Mouse (Mus musculus) left cerebral cortex, postnatal 25 days (tissue): ENCODE results near the gene Bud13. TPM values are rescaled to one million over a fixed set of nuclear protein-coding genes. Genes with fewer than 3 reads are reported as not detected.

ENCODE experiments used
- DNase-seq, 2 experiments: peaks; one replicate each; pipeline ENCODE4 v3.0.0; 2022; ENCODE audit warnings: low spot score in 2 of 2, mixed read lengths in 1 of 2
- intact Hi-C: fragments of 180-260 bp; cut with DNase I; formaldehyde crosslinking; loops from one replicate; pipeline ENCODE4 v1.15.1; 2025
- total RNA-seq, 2 experiments: library from RNA; stranded (reverse); gene quantifications; 2 replicates each; pipeline ENCODE4 v1.2.3; 2021

Bud13 gene
- 10 to 100 TPM; 11.2 to 11.5 TPM for total RNA-seq

DNA sequence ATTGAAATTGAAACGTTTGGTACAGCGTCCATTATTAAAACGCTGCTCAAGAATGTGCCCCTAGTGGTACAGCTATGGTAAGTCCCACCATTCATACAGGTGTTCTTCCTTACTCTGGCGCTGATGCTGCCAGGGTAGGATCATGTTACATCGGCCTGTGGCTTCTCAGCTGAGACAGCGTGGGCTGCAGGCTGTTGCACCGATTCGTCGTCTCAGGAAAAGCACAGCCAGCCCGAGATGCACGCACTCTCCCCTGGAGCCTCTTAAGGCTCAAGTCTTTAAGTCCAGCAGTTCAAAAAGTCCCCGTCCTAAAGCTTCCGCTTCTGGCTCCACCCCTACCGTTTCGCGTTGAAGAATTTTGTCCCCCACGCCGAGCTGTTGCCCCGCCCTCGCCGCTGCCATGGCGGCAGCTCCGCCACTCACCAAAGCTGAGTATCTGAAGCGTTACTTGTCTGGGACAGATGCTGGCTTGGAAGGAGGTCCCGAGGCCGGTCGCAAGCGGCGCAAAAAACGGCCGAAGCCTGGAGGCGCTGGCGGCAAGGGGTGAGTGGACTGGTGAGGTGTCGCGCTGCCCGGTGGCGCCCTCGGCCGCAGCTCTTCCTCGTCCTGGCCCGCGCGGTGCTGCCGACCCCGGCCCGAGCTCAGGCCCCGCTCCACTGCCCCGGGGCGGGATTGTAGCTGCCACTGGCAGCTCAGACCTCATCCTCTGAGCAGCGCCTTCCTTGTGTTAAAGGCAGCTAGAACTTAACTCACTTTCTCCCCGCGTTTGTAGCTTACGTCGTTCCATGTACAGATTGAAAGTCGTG is at the start of gene Bud13:
Bud13 (plus strand) TSS at position 378 of the 806 bp plus-strand sequence.
- intact Hi-C loops = no loop called here
- DNase-seq = peak; percentile 86 to 92

DNA sequence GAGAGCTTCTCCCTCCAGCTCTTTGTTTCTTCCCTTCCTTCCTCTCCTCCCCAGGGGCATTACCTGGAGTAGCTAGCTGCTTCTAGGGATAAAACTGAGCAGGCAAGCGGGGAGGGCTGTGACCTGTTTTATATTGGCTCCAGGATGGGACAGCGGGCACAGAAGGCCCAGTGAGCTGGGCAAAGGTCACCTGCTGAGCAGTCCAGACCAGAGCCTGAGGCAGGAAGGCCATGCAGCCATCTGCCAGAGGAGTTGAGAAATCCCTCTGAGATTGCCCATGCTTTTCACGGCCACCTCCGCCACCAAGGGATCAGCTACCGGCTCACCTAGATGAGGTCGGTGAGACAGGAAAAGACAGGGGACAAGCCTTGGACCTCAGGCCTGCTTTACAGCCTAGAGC is 47.6 kb upstream of the Bud13 start:
- DNase-seq = no peak
- intact Hi-C loops = no loop called here

DNA sequence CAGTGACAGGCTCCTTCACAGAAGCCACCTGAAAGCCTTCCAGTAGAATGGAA is 47.4 kb upstream of the Bud13 start, which contains the start of gene Apoc3:
Apoc3 (minus strand) TSS at position 41 of the 53 bp plus-strand sequence.
- intact Hi-C loops = no loop called here
- no peak for DNase-seq

DNA sequence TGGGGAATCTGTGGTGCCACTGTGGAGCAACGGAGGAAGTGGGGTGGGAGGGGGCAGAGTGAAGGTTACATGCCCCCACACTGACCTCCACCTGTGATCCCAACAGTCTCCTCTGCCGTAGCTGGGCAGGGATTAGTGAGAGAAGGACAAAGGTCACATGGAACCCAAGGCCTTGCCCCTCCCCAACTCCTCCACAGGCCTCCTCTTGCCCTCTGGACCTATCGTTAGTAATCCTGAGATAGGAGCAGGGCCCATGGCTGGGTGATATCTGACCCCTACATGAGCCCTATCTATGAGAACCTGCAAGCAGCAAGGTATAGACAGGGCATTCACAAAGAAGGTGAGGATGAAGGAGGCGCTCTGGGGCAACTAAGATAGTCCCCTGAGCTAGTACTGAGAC is 47.2 kb upstream of the Bud13 start:
- DNase-seq = no peak
- intact Hi-C loops = no loop called here

DNA sequence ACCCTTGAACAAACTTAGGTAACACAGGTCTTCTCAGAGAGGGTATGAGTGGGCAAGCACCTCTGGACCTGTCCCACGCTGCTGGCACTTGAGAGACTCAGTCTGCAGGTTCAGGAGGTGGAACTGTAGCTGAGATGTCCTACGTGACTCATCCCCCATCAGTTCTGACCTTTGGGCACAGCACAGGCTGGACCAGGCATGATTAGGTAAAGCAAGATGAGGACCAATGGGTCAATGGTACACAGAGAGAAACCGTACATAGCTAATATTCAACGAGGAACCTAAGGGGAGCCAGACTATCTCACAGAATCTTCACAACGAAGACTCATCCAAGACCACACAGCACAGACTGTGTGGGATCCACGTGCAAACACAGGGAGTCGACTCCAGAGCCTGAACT is 44.0 kb upstream of the Bud13 start:
- intact Hi-C loops = no loop called here
- no peak for DNase-seq

DNA sequence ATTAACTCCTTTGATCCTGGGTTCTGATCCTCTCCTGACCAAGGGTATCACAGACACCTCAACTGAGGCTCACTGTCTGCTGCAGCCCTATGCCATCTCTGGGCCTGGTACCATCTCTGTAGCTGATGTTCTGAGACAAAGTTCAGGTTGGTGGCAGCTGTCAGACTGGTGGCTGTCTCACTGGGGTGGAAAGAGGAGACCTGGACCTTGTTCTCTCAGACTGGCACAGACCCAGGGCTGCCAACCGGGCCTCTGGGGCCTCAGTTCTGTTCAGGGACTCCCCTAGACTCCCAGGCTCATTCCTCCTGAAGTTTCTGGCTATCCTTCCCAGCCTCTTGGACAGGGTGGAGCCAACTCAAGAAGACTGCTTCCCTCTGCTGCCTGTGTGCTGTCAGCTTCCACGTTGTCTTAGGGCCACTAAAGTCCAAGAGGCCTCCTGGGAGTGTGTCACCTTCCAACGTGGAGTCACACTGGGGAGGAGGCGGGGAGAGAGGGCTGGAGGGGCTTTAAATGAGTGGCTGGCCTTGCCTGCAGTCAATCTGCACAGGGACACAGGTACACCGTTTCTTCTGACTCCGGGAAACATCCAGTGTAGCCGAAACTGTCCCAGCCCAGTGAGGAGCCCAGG is 42.2 kb upstream of the Bud13 start, which contains the start of gene Apoa4:
Apoa4 (plus strand) TSS at position 171 of the 628 bp plus-strand sequence.
- intact Hi-C loops = no loop called here

DNA sequence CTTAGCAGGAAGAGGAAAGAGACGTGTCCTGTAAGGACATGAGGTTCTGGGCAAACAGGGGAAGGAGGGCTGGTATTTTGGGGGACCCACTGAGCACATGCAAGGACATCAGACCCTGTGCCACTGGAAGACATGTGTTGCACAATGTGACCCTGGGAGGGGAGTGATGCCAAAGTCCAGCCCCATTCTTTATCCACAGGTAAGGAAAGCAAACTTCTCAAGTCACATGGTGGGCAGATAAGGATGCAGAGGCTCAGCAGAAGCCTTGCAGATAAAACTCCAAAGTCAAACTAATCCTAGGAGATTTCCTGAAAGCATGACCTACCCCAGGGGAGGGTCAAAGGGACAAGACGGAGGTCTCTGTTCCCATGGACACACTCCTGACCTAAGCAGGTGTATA is 41.0 kb upstream of the Bud13 start:
- intact Hi-C loops = no loop called here
- DNase-seq = no peak

More for the DNA sequence above, 42.2 kb upstream of the Bud13 start, which contains the start of gene Apoa4:
- no peak for DNase-seq

DNA sequence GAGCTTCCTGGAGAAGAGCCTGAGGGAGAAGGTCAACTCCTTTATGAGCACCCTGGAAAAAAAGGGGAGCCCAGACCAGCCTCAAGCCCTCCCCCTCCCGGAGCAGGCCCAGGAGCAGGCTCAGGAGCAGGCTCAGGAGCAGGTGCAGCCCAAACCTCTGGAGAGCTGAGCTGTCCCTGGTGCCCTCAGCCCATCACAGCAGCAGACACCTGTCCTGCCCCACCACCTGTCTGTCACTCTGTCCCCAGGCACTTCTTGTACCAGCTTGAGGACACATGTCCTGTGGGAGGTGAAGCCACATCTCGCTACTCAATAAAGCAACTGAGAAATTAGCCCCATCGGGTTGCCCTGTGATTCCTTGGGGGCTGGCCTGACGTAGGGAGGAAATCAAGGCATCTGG is 39.7 kb upstream of the Bud13 start:
- intact Hi-C loops = no loop called here
- no peak for DNase-seq

DNA sequence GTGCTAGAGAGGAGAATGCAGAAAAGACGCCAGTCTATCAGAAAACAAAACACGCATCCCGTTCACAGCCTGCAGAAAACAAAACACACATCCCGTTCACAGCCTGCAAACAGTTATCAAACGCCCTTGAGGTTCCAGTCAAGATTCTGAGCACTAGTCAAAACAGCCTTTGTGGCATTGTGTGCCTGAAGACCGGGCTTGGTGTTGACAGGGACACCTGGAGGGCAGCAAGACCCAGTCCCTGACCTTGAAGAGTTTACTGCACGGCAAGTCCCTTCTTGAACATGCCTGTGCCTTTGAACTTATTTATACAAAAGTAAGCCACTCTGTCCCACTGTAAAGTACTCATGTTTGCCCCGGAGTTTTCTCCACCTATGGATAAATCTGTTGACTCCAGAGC is 39.2 kb upstream of the Bud13 start:
- intact Hi-C loops = no loop called here

DNA sequence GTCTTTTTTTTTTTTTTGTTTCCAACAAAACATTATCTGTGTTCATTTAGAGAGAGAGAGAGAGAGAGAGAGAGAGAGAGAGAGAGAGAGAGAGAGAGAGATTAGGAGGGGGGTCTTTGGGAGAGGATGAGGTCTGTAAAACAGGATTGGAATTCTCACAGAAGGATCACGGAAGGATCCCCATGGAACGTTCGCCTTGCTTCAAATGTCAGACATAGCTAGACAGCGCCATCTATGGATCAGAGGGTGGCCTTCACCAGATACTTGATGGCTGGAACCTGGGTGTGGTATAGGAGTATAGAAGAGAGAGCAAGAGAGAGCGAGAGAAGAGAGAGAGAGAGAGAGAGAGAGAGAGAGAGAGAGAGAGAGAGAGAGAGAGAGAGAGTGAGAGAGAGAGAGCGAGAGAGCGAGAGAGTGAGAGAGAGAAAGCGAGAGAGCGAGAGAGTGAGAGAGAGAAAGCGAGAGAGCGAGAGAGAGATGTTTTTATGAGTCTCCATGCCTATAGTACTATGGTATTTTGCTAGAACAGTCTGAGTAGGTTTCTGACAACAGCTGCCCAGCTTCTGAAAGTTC is 36.0 kb upstream of the Bud13 start:
- intact Hi-C loops = loop anchor here (1.0 kb wide), 1 partner anchor 244 kb away; no protein-coding TSS in a partner anchor
- peak; percentile 53 to 80 for DNase-seq

More for the DNA sequence above, 39.2 kb upstream of the Bud13 start:
- DNase-seq = no peak

DNA sequence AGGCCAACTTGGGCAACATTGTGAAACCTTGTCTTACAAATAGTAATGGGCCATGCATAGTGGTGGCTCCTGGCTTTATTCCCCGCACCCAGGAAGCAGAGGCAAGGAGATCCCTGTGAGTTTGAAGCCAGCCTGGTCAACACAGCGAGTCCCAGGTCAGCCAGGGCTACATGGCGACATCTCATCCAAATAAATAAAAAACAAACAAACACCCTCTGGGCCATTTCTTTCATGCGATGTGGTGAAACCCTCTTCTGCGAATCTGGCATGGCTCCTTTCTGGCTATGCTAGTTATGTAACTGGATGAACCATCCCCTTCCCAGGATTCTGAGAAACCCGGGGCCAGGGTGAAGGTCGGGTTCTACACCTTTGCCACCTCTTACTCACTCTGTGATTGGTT is 26.6 kb upstream of the Bud13 start:
- no peak for DNase-seq
- intact Hi-C loops = no loop called here

DNA sequence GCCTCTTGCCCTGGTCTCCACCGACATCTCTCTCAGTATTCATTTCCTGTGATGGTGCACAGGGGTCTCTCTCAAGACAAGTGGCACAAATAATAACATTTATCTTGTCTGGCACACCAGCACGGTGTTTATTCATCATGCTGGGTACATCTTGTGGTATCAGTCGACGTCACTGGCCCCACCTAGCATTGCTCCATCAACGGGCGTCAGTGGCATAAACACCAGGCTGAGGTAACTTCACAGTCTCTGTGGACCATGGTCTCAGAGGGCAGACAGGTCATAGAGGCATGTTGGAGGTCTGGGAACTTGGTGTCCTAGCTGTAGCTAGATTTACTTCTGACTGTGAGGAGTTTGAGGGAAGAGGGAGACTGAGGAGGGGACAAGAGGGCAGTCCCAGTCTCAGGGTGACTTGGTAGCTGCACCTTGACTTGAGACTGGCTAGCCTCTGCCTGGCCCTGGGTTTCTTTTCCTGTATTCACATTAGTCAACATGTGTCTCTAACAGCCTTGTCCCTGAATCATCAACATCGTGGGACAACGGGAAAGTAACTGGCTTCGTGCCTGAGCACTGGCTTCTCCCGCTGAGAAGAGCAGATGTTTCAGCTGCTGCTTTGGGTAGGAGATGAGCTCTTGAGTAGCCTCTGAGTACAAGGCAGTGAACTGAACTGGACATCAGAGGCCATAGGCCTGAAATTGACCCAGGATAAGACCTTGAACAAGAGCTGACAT is 26.0 kb upstream of the Bud13 start:
- DNase-seq = no peak
- intact Hi-C loops = no loop called here

DNA sequence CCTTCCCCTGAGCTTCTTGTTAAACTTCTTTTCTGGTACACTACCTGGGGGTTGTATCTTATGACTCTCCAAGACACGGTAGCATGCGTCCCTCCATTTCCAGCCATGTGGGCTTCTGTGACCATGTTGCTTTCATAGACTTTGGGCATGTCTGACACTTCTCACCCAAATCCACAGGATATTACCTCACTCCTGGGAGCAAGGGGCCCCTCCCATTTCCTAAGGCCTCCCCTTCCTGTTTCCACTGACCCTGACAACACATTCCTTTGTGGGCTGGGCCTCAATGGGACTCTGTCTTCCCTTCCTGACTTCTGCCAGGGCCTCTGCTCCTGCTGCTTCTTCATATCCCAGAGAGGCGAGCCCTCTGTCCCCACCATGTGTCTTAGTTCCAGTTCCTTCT is 25.3 kb upstream of the Bud13 start:
- intact Hi-C loops = no loop called here
- DNase-seq = no peak

DNA sequence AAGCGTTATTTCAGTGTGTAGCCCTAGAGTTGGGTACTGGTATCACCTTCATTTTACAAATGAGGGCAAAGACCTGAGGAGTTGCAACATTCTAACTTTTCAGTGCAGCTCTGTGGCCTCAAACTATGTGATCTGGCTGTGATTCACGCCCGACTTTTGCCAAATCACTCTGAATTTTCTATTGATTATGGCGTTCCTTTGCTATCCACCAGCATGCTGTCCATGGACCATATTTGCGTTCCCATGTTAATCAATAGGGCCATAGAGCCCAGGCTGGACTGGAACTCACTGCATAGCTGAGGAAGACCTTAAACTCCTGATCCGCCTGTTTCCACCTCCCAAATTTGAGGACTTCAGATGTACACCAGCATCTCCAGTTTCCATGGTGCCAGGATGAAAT is 23.7 kb upstream of the Bud13 start:
- intact Hi-C loops = no loop called here
- DNase-seq = no peak

DNA sequence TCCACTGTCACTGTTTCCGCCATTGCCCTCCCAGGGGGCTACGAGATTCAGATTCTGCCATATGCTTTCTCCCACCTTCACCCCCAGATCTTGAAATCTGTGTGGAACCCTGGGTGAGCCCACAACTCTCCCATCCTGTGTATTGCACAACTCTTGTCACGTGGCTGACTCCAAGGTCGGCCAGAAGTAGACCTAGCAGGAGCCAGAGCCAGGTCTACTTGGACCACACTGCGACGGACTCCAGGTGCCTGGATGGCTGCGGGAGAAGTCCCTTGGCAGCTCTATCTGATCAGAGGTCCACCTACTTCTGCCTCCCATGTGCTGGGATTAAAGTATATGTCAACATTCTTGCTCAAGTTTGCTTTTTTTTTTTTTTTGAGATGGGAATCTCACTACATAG is 21.7 kb upstream of the Bud13 start:
- DNase-seq = no peak
- intact Hi-C loops = no loop called here

DNA sequence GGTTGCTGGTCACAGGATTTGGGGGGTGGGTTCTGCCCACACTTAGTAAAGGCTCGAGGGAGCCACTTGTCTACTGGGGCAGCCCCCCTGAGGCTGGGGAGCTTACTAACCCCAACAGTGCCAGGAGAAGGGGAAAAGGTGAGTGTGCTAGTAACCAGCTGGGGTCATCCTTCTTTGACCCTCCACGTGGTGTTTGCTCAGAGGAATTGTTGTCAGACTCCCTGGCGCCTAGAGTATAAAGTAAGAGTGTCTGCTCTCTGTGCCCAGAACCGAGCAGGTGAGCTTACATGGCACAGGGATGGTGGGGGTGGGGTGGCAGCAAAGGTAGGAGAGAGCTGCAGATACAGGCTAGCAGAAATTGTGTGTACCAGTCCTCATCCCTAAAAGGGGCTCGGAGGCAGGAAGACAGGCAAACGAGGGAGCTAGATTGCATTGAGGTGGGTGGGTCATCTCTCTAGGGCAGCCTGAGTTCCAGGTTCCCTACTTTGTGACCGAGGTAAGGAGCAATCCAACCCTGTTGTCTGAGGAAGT is 14.4 kb upstream of the Bud13 start, which contains the start of gene Apoa5:
Apoa5 (plus strand) TSS at position 291 of the 531 bp plus-strand sequence.
- intact Hi-C loops = no loop called here
- DNase-seq = no peak

DNA sequence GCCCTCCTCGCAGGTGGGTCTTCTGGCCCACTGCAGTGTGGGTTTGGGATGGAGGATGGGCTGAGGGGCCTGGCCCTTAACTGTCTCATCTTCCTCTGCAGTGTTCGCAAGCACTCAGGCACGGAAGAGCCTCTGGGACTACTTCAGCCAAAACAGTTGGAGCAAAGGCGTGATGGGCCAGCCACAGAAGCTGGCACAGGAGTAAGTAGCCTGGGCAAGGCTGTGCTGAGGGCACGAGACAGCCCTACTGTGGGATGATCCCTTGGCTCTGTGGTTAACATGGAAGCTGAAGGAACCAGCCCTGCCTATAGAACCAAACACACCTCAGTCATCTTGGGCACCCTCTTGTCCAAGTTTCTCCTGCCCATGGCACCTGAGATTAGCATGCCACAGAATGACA is 13.7 kb upstream of the Bud13 start:
- intact Hi-C loops = no loop called here
- no peak for DNase-seq

DNA sequence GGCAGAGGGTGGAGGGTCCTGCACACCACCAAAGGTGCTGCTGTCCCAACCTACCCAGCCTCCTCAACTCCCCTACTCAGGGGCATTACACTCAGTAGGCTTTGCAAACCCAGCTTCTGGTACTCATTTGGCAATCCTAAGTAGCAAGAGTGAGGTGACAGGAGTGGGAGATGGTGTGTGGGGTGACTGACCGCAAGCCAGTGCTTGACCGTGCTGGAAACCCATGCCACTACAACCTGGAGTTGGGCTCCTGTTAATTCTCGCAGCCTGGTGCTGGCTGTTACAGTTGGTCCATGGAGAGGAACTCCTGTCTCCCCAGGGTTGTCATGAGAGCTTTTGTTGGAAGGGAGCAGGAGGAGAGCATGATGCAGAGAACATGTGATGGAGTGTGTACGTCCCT is 12.0 kb upstream of the Bud13 start:
- intact Hi-C loops = no loop called here
- no peak for DNase-seq

DNA sequence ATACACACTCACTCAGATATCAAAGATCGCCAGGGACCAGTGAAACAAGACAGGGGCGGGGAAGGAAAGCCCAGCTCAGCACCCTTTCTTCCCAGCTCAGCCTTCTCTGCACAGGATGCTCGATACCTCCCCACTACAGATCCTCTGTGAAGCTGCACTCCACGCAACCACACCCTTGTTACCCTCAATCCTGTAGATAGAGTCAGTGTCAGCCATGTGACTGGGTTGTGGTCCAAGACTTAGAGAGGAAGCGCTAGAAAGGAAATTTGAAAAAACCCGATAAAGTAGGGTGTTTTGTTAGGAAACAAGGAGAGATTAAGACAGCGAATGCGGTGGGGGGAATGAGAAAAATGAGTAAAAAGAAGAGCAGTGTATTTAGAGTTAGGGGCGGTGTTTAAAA is 10.7 kb upstream of the Bud13 start:
- intact Hi-C loops = no loop called here

DNA sequence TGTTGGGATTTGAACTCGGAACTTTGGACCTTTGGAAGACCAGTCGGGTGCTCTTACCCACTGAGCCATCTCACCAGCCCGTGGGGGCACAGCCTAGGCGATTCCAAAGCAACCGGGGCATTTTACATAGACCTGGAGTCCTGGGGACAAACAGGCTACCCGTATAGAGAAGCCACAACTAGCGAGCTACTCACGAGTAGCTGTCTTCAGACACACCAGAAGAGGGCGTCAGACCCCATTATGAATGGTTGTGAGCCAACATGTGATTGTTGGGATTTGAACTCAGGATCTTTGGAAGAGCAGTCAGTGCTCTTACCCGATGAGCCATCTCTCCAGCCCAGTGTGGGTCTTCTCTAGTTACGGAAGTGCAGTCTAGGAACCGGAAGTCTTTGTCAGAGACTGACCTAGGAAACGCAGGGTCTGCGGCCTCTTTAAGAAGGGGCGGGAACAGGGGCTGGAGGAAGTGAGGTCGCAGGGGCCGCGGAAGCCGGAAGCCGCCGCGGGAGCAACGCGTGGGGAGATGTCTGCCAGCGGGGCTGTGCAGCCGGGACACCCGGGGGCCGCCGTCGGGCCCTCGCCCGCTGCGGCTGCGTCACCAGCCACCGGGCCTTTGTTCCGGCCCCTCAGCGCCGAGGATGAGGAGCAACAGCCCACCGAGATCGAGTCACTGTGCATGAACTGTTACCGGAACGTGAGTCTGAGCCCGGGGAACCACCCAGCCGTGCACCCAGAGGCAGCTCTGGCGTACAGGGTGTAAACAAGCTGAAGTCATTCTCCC is 9.9 kb upstream of the Bud13 start, which contains the start of gene Zpr1:
Zpr1 (plus strand) TSS at position 388 of the 778 bp plus-strand sequence.
- intact Hi-C loops = no loop called here
- DNase-seq = peak; percentile 88 to 95

More for the DNA sequence above, 10.7 kb upstream of the Bud13 start:
- DNase-seq = no peak
